Mouse (Mus musculus): ENCODE results near the gene Gm28230.

DNA sequence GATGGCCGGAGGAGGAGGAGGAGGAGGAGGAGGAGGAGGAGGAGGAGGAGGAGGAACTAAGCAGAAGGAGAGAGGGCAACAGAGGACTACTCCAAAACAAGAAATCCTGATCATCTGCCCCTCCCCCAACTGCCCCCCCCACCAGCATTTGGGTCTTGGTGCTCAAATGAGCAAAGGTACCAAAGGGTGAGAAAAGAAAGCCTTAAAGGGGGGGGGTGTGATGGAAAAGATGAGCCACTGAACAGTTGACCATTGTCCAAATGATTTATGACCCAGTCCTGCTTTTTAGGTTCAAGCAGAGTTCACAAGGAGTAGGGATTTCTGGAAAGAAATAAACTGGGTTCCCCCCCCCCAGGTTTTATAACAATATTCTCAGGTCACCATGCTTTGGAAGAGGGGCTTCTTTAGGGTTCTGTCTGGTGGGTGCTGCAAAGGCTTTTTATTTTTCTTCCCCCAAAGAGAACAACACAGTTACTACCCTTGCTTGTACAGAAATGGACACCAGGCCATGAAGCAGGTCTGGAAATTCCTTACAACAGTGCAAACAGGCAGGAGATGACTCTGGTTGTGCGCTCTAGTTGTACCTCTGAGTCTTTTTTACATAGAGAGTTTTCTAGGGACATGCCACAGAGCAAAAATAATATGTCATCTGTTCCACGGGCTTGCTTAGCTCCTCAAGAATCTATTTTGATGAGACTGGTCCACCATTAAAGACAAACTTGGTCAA, 14.9 kb downstream of the Gm28230 start:
- TF ChIP-seq POLR2A (IDR thresholded peaks at IDR 0.05; ENCODE audit: borderline replicate concordance, extremely low read depth, low read depth, low read length): no peak
- TF ChIP-seq CTCF (IDR thresholded peaks at IDR 0.05; ENCODE audit: insufficient read depth, low read length): no peak

All from lung, adult 2 months (tissue).